Mouse (Mus musculus): Measurements from ENCODE around the gene Nrde2. TPM values are rescaled to one million over a fixed set of nuclear protein-coding genes. Genes with fewer than 3 reads are reported as not detected.
"Not testable (repeated sequence)": the region's sequence is repeated elsewhere in the genome, so short reads cannot be mapped to it uniquely, and the experiment has no call there.

The Nrde2 gene
- polyA plus RNA-seq, 1 experiment from 2014 or later: 16.2 TPM

DNA sequence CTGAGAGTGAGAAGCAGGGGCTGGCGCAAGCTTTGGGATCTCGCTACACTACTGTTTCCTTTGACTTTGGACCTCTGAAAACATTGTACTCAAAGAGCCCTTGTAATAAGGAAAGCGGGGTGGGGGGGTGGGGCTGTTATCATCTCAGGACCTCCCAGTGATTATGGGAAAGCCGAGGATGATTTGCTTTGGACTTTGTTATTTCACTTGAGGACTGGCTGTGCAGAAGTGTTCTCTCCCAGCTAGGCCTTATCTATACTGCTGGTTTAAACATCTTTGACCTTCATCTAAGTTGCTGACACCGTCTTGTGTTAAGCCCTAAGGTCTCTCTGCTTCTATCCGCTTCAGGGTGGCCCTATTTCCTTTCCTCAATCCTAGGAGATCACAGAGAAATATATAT, 31.3 kb upstream of the Nrde2 start:
- Histone ChIP-seq H3K4me3 (no peak overlapping the region), H3K36me3 (replicated peaks) (no peaks in the 10 kb centered on the region), H3K4me1 (peaks cover 26% of the 10 kb centered on the region), H3K27ac (replicated peaks) (no peak overlapping the region), H3K27me3 (replicated peaks; ENCODE audit: low read depth, poor library complexity, severe bottlenecking) (no peaks in the 10 kb centered on the region), H3K9me3 (no peaks in the 10 kb centered on the region)
- 84% methylated on average over 6 of the region's 6 CpGs for WGBS
- DNase-seq (ENCODE audit: low spot score): no peak

DNA sequence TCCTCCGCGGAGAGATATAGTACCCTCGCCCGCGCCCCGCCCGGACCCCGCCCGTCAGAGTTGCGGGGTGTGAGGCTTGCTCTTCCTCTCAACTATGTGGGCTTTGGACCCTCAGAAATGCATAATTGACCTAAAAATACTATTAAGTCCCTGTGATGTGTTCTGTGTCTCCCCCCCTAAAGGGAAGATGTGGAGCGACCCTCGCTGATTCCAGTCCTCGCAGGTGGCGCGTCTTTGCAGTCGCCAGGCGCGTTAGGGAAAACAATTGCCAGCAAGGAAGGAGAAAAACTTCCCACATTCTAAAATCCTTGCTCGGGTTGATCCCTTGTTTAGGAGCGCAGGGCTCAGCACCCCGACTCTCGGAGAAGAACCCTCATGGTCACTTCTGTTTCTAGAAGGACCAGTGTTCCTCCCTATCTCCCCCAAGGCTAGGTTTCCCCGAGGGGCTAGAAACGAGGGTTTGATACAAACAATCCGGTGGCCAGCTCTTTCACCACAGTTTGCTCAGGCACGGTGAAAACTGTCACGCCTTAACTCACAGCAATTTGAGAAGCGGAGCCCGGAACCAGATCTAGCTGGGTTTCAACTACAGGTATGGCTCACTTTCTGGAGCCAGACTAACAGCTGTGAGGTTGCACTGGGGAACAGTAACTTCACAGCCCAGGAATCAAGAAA, 28.4 kb upstream of the Nrde2 start:
- peaks cover 27% of the 10 kb centered on the region for H3K4me1 ChIP-seq
- H3K9me3 ChIP-seq: no peaks in the 10 kb centered on the region
- DNase-seq (ENCODE audit: low spot score): no peak
- H3K36me3 ChIP-seq (replicated peaks): no peaks in the 10 kb centered on the region
- no peaks in the 10 kb centered on the region for H3K27me3 ChIP-seq (replicated peaks; ENCODE audit: low read depth, poor library complexity, severe bottlenecking)
- peak overlapping the region; percentile 75 for H3K4me3 ChIP-seq
- WGBS: 2% methylated on average over 29 of the region's 29 CpGs
- peak overlapping the region; percentile 98 for H3K27ac ChIP-seq (replicated peaks)

DNA sequence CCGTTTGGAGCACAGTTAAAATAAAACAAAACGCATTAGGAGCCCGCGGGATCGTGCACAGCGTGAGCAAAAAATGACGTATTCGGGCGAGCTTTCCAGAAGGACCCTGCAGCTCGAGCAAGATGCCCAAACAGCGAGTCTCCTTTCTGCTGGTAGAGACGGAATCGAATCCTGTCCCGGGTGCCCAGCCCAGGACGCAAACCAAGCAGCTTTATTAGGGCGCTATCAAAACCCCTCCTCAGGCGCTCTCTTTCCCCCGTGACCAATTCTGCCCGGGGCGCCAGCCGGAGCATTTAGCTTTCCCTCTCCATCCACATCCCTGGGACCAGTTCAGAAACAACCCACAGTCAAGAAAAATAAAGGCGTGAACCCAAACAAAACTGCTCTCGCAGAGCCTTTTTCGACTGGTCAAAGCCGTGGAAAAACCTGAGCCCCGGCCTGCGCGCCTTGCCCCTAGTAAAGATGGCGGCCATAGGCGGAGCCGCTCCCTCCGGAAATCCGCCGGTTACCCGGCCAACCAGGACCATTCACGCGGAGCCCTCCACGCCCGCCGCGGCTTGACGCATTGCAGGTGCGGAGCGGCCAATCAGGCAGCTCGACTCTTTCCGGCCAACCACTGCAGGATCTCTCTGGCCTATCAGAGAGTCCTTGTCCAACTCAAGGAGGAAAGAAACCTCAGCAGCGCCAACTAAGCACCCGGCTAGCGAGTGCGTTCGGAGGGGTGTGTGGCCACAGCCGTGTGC, 27.7 kb upstream of the Nrde2 start:
- Histone ChIP-seq H3K9me3 (no peaks in the 10 kb centered on the region), H3K27ac (replicated peaks) (peak overlapping the region; percentile 98), H3K4me3 (peak overlapping the region; percentile 75), H3K27me3 (replicated peaks; ENCODE audit: low read depth, poor library complexity, severe bottlenecking) (no peaks in the 10 kb centered on the region), H3K36me3 (replicated peaks) (no peaks in the 10 kb centered on the region), H3K4me1 (peaks cover 24% of the 10 kb centered on the region)
- WGBS: under 1% methylated on average over 52 of the region's 52 CpGs
- DNase-seq (ENCODE audit: low spot score): peak; percentile 99

- 17% methylated on average over 6 of the region's 6 CpGs for WGBS
- DNase-seq (ENCODE audit: low spot score): peak; percentile 65
- Histone ChIP-seq H3K27ac (replicated peaks) (peak overlapping the region; percentile 98), H3K9me3 (no peaks in the 10 kb centered on the region), H3K36me3 (replicated peaks) (no peaks in the 10 kb centered on the region), H3K4me1 (peaks cover 22% of the 10 kb centered on the region), H3K27me3 (replicated peaks; ENCODE audit: low read depth, poor library complexity, severe bottlenecking) (no peaks in the 10 kb centered on the region), H3K4me3 (peak overlapping the region; percentile 75)
Measured at GRCm38 (mm10) chr12:100186376-100186775, 26.9 kb upstream of the Nrde2 start.

DNA sequence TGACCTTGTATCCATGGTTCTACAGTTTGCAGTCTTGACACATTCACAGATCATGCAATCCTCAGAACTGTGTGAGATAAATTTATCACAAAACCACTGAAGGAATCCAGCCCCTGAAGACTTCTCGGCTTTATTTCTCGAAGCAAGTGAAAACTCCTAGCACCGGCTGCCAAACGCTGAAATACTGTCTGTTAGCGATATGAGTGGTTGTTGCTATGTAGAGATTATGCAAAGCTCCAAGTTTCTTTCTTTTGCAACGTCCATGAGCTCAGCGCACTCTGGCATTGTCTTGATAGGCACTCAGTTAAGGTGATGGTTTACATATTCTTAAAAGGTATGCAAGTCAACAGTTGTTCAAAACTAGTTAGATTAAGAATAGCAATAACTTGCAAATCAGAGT, 26.4 kb upstream of the Nrde2 start:
- H3K27me3 ChIP-seq (replicated peaks; ENCODE audit: low read depth, poor library complexity, severe bottlenecking): no peaks in the 10 kb centered on the region
- DNase-seq (ENCODE audit: low spot score): no peak
- WGBS: 87% methylated on average over 7 of the region's 7 CpGs
- peak overlapping the region; percentile 75; the same call in 1 of the 2 replicates for H3K4me3 ChIP-seq
- H3K4me1 ChIP-seq: peaks cover 26% of the 10 kb centered on the region
- no peaks in the 10 kb centered on the region for H3K9me3 ChIP-seq
- H3K36me3 ChIP-seq (replicated peaks): no peaks in the 10 kb centered on the region
- H3K27ac ChIP-seq (replicated peaks): no peak overlapping the region; the same call in 1 of the 2 replicates

GRCm38 (mm10) chr12:100184976-100185375, 25.5 kb upstream of the Nrde2 start:
- WGBS: 89% methylated on average over 2 of the region's 2 CpGs
- not testable (repeated sequence) for H3K4me3 ChIP-seq; H3K27ac ChIP-seq (replicated peaks); H3K9me3 ChIP-seq; DNase-seq (ENCODE audit: low spot score); H3K27me3 ChIP-seq (replicated peaks; ENCODE audit: low read depth, poor library complexity, severe bottlenecking); H3K36me3 ChIP-seq (replicated peaks)
- H3K4me1 ChIP-seq: peaks cover 27% of the 10 kb centered on the region

GRCm38 (mm10) chr12:100183970-100184369, 24.5 kb upstream of the Nrde2 start:
- Histone ChIP-seq H3K36me3 (replicated peaks) (no peaks in the 10 kb centered on the region), H3K4me1 (peaks cover 30% of the 10 kb centered on the region), H3K27me3 (replicated peaks; ENCODE audit: low read depth, poor library complexity, severe bottlenecking) (no peaks in the 10 kb centered on the region), H3K9me3 (no peaks in the 10 kb centered on the region), H3K27ac (replicated peaks) (no peak overlapping the region), H3K4me3 (no peak overlapping the region)
- WGBS: 67% methylated on average over 5 of the region's 5 CpGs
- no peak for DNase-seq (ENCODE audit: low spot score)

DNA sequence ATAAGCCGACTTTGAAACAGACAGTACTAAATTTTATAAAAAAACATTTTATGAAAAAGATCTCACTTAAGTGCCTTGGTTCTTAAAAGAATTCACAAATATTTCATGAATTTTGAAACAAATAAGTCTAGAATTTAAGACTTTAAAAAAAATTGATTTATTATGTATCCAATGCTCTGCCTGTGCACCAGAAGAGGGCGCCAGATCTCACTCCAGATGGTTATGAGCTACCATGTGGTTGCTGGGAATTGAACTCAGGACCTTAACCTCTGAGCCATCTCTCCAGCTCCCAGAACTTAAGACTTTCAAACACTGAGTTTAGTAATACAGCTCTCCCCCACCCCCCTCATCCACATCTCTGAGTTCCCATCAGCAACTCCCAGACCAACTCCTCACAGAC, 23.2 kb upstream of the Nrde2 start:
- Histone ChIP-seq H3K4me3 (no peak overlapping the region), H3K27ac (replicated peaks) (no peak overlapping the region), H3K36me3 (replicated peaks) (no peaks in the 10 kb centered on the region), H3K27me3 (replicated peaks; ENCODE audit: low read depth, poor library complexity, severe bottlenecking) (no peaks in the 10 kb centered on the region), H3K4me1 (peaks cover 31% of the 10 kb centered on the region), H3K9me3 (no peaks in the 10 kb centered on the region)
- 81% methylated on average over 2 of the region's 2 CpGs for WGBS
- DNase-seq (ENCODE audit: low spot score): no peak

- Histone ChIP-seq H3K27ac (replicated peaks) (no peak overlapping the region), H3K4me1 (peaks cover 31% of the 10 kb centered on the region), H3K4me3 (no peak overlapping the region), H3K36me3 (replicated peaks) (no peaks in the 10 kb centered on the region), H3K9me3 (no peaks in the 10 kb centered on the region), H3K27me3 (replicated peaks; ENCODE audit: low read depth, poor library complexity, severe bottlenecking) (no peaks in the 10 kb centered on the region)
- WGBS: 90% methylated on average over 13 of the region's 13 CpGs
- no peak for DNase-seq (ENCODE audit: low spot score)
Measured at GRCm38 (mm10) chr12:100180802-100181201, 21.3 kb upstream of the Nrde2 start.

DNA sequence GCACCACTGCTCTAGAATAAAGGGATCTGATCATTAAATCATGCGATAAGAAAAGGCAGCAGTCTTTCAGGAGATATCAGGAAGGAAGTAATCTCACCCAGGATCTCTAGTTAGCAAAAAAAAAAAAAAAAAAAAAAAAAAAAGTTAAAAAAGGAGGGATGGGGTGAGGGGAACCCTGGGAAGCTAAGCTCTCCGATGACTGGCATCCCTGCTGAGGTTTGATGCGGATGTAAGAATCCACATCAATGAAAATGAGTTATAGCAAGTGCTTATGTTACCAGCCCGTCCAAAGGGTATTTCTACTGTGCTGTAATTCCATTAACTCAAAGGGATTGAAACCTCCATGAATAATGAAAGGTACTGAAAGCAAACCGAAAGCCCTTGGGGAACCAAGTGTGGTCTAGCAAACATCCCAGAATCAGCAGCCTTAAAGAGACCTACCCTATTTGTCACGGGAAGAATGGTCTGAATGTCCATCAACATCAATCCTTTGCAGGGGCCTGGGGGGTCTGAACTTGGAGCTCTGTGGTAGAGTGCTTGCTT, 19.5 kb upstream of the Nrde2 start:
- H3K36me3 ChIP-seq (replicated peaks): no peaks in the 10 kb centered on the region
- DNase-seq (ENCODE audit: low spot score): no peak
- 52% methylated on average over 6 of the region's 6 CpGs for WGBS
- no peaks in the 10 kb centered on the region for H3K9me3 ChIP-seq
- H3K4me1 ChIP-seq: peaks cover 32% of the 10 kb centered on the region
- no peak overlapping the region for H3K27ac ChIP-seq (replicated peaks)
- H3K27me3 ChIP-seq (replicated peaks; ENCODE audit: low read depth, poor library complexity, severe bottlenecking): no peaks in the 10 kb centered on the region
- no peak overlapping the region for H3K4me3 ChIP-seq

DNA sequence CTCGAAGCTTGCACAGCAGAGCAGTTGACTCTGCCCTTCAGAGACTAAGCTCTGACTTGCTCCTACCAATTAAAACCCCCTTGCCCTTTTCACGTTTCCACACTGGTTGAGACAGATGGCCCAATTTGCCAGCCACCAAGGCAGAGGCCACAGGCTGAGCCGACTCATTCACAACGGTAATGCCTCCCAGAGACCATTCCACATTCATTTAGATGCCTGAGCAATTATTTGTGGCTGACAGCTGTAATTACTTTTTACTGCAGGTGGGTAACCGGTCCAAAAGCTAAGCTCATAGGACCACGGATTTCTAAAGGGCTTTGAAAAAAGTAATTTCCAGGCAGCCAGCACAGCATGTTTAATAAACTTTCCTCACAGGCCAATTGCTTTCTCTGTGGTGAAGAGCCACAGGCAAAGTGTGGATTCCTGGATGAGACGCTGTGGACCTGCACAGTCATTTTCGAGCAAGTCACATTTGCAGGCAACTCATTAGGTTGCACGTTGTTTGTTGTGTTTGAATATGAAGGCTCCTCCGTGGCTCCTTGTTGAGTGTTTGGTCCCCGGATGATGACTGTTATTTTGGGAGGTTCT, 17.1 kb upstream of the Nrde2 start:
- H3K27me3 ChIP-seq (replicated peaks; ENCODE audit: low read depth, poor library complexity, severe bottlenecking): no peaks in the 10 kb centered on the region
- H3K4me3 ChIP-seq: no peak overlapping the region
- peak; percentile 31 for DNase-seq (ENCODE audit: low spot score)
- 0 out of 2 replicates have a peak overlapping the region, but pooled peaks have one; percentile 7 for H3K27ac ChIP-seq (replicated peaks)
- H3K36me3 ChIP-seq (replicated peaks): no peaks in the 10 kb centered on the region
- peaks cover 32% of the 10 kb centered on the region for H3K4me1 ChIP-seq
- WGBS: 61% methylated on average over 11 of the region's 11 CpGs
- no peaks in the 10 kb centered on the region for H3K9me3 ChIP-seq

DNA sequence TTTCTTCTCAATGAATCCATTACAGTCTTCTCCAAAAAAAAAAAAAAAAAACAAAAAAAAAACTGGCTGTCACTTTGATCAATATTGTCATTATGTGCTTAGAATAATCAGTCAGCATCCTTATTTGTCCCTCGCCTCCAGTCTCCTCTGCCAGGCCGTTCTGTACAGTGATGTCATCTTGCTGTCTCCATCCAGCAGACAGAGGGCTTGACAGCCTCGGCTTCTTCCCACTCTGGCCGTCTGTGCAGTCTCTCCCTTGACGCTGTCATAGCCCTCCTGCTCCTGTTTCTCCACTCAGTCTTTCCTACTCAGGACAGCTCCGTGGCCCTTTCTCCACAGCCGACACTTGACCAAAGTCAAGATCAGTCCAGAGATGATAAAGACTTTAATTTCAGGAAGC, 13.0 kb upstream of the Nrde2 start:
- DNase-seq (ENCODE audit: low spot score): no peak
- Histone ChIP-seq H3K4me1 (peaks cover 24% of the 10 kb centered on the region), H3K9me3 (no peaks in the 10 kb centered on the region), H3K27ac (replicated peaks) (no peak overlapping the region), H3K36me3 (replicated peaks) (no peaks in the 10 kb centered on the region), H3K4me3 (no peak overlapping the region), H3K27me3 (replicated peaks; ENCODE audit: low read depth, poor library complexity, severe bottlenecking) (no peaks in the 10 kb centered on the region)
- WGBS: 79% methylated on average over 7 of the region's 7 CpGs
